Mouse (Mus musculus) spleen, adult 2 months (tissue): ENCODE measurements at regions not wholly inside any gene's neighbourhood (a gene's known extent, or its start where the extent isn't known, plus 50 kb on each side); places are given as distances from the start of the nearest gene placed in this dataset.

ENCODE experiments used
- CTCF ChIP-seq: fragments of 200-500 bp; IDR thresholded peaks from 2 replicates; pipeline ENCODE4 v1.5.1; 2011; ENCODE audit warnings: mild to moderate bottlenecking, inconsistent platforms; ENCODE audit not compliant: insufficient read depth, insufficient read length, insufficient replicate concordance; ENCODE audit errors: extremely low read depth
- POLR2A ChIP-seq: fragments of 200-500 bp; IDR thresholded peaks from 2 replicates; pipeline ENCODE4 v1.6.1; 2011; ENCODE audit warnings: low read depth, low read length, inconsistent platforms

- no peak for TF ChIP-seq POLR2A
- no peak for TF ChIP-seq CTCF
Measured at GRCm38 (mm10) chr17:79547524-79547923, 64.1 kb upstream of the Rmdn2 start.
